Mouse (Mus musculus) adrenal gland, postnatal 36 days (tissue): ENCODE measurements around the gene Timp4. TPM values are rescaled to one million over a fixed set of nuclear protein-coding genes. Genes with fewer than 3 reads are reported as not detected.

Experiments used
- DNase-seq, 2 experiments: peaks; one replicate each; pipeline ENCODE4 v3.0.0; 2021; ENCODE audit warnings: mixed read lengths in 1 of 2
- long read RNA-seq, 2 experiments: library from polyadenylated mRNA; stranded (forward); transcript quantifications; one replicate each; pipeline ENCODE4 v2.0.0; 2021; ENCODE audit warnings: borderline sequencing depth in 2 of 2
- total RNA-seq, 2 experiments: library from RNA; stranded (reverse); gene quantifications; 2 replicates each; pipeline ENCODE4 v1.2.3; 2021

Gene Timp4
- 1 to 10 TPM; 3.9 to 7.5 TPM for total RNA-seq
- long read RNA-seq, experiment 1, full-length matches to known transcripts, result 17 of 22 reads
- long read RNA-seq, experiment 1, partial matches to known transcripts, result 0 of 22 reads
- long read RNA-seq, experiment 1, other reads (novel, unspliced or antisense), result 5 of 22 reads
- long read RNA-seq, experiment 2, full-length matches to known transcripts, result 11 of 11 reads
- long read RNA-seq, experiment 2, partial matches to known transcripts, result 0 of 11 reads
- long read RNA-seq, experiment 2, other reads (novel, unspliced or antisense), result 0 of 11 reads

- DNase-seq, result no peak
Measured at GRCm38 (mm10) chr6:115252099-115252873, at the start of gene Timp4. Gene Timp4 (minus strand): TSS chr6:115252205.

- peak in 1 of 2 experiments; percentile 13 for DNase-seq
Measured at GRCm38 (mm10) chr6:115293877-115294276, 41.9 kb upstream of the Timp4 start.

GRCm38 (mm10) chr6:115292621-115293020, 40.6 kb upstream of the Timp4 start:
- peak; percentile 32 to 36 for DNase-seq

- no peak for DNase-seq
Measured at GRCm38 (mm10) chr6:115291823-115292222, 39.8 kb upstream of the Timp4 start.

- no peak for DNase-seq
Measured at GRCm38 (mm10) chr6:115291068-115291467, 39.1 kb upstream of the Timp4 start.

- no peak for DNase-seq
Measured at GRCm38 (mm10) chr6:115290561-115290960, 38.6 kb upstream of the Timp4 start.

- no peak for DNase-seq
Measured at GRCm38 (mm10) chr6:115288223-115288622, 36.2 kb upstream of the Timp4 start.

- DNase-seq, result no peak
Measured at GRCm38 (mm10) chr6:115286441-115286840, 34.4 kb upstream of the Timp4 start.

- DNase-seq, result no peak
Measured at GRCm38 (mm10) chr6:115284153-115284552, 32.1 kb upstream of the Timp4 start.

- DNase-seq, result no peak
Measured at GRCm38 (mm10) chr6:115279639-115280038, 27.6 kb upstream of the Timp4 start.

GRCm38 (mm10) chr6:115278086-115278485, 26.1 kb upstream of the Timp4 start:
- no peak for DNase-seq

GRCm38 (mm10) chr6:115275116-115275815, 23.3 kb upstream of the Timp4 start:
- DNase-seq, result no peak

- no peak for DNase-seq
Measured at GRCm38 (mm10) chr6:115274705-115275104, 22.7 kb upstream of the Timp4 start.

GRCm38 (mm10) chr6:115273346-115273745, 21.3 kb upstream of the Timp4 start:
- no peak for DNase-seq

GRCm38 (mm10) chr6:115271866-115272271, 19.9 kb upstream of the Timp4 start:
- peak; percentile 64 to 73 for DNase-seq

- no peak for DNase-seq
Measured at GRCm38 (mm10) chr6:115271326-115271725, 19.3 kb upstream of the Timp4 start.

- DNase-seq, result no peak
Measured at GRCm38 (mm10) chr6:115270085-115270484, 18.1 kb upstream of the Timp4 start.

GRCm38 (mm10) chr6:115269561-115269960, 17.6 kb upstream of the Timp4 start:
- DNase-seq, result no peak

- no peak for DNase-seq
Measured at GRCm38 (mm10) chr6:115268551-115269385, 16.8 kb upstream of the Timp4 start.

- DNase-seq, result peak; percentile 77 to 82
Measured at GRCm38 (mm10) chr6:115267916-115268315, 15.9 kb upstream of the Timp4 start.

GRCm38 (mm10) chr6:115266791-115267190, 14.8 kb upstream of the Timp4 start:
- DNase-seq, result no peak

- DNase-seq, result no peak
Measured at GRCm38 (mm10) chr6:115260507-115260906, 8.5 kb upstream of the Timp4 start.
